Mouse (Mus musculus) heart, postnatal 36 days (tissue): ENCODE data around the gene Emd. TPM values are rescaled to one million over a fixed set of nuclear protein-coding genes. Genes with fewer than 3 reads are reported as not detected.

Source experiments
- DNase-seq, 2 experiments: peaks; one replicate each; pipeline ENCODE4 v3.0.0; 2021 to 2022
- intact Hi-C: fragments of 180-260 bp; cut with DNase I; formaldehyde crosslinking; loops from one replicate; pipeline ENCODE4 v1.15.1; 2025
- microRNA-seq, 2 experiments: library from miRNA; unstranded; fragments of <30 nt; microRNA quantifications; one replicate each; pipeline ENCODE4 v1.2.0; 2021; ENCODE audit warnings: borderline number of aligned reads in 2 of 2
- total RNA-seq, 2 experiments: library from RNA; stranded (reverse); gene quantifications; 2 replicates each; pipeline ENCODE4 v1.2.3; 2021

The Emd gene
- total RNA-seq, 2 experiments from 2014 or later: 28.2 to 34.0 TPM

DNA sequence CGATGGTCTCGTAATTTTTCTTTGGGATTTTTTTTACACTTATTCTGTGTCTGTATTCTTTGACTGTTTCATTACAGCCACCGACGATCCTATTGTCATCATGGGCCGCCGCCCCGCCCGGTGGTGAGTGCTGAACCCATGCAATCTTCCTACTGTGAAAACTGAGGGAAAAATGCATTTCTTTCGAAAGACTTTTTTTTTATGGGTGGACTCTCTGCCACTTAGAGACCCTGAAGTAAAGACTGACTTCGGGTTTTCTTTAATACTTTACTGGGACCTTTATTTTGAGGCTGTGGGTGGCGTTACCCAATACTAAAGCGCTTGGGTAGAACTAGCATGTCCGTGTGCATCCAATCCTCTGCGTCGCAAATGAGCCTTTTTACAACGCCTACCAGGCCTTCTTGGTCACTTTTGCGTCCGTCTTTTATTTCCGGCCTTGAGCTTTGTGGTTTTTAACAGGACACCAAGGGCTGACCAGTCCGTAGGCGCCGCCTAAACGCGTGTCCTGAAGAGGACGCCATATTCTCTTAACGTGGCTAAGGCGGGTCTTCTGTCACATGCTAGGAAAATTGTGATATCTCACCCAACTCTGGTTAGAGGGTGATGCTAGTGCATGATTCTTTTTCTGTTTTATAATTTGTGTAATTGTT is 16.5 kb downstream of the Emd start:
- intact Hi-C loops: no loop called here
- DNase-seq: peak; percentile 14 to 25

DNA sequence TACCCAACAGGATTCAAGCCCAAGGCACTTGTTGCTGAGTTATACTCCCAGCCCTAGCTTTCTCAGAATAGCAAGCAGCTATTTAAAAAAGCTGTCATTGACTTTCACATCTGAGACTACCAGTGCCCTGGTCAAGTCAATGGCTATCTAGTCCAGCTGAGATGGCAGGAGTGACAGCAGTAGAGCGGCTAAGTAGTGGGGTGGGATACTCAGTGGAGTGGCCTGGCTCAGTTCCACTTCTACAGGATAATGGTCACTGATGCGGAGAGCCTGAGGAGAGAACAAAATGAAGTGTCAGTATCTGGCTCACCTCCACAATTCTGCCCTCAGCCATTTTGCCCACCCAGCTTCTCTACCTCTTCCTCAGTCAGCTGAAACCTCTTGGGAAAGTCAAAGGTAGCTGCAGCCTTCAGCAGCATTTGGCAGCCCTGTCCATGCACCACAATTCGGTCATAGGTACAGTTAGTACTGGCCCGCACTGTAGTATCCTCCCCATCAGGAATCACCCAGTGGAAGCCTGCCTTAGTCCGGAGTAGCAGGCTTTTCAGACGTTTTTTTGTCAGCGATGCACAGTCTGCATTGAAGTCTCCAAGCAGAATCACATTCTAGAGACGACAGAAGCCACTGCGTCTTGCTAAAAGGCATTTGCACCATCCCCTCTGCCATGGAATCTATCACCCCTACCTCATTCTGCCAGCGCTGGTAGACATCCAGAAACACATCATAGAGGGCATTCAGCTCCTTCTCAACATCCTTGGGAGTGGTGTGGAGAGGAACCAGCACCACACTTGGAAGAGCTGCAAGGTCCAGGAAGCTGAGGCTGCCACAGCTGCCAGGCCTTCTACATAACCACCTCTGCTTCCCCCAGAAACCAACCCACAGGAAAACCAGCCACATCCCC is 19.2 kb downstream of the Emd start:
- no peak for DNase-seq
- intact Hi-C loops: no loop called here

DNA sequence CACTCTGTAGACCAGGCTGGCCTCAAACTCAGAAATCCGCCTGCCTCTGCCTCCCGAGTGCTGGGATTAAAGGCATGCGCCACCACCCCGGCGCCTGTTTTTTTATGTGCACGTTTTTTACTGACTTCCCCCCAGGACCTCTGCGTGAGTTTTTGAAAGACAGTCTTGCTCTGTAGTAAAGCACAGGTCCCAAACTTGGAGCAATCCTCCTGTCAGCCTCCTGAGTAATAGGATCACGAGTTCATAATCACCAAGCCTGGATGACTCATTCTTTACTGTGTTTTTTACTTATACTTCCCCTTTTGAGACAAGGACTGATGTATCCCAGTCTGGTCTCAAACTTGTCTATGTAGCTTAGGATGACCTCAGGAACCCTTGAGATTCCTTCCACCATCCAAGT is 23.4 kb downstream of the Emd start:
- no peak for DNase-seq
- intact Hi-C loops: no loop called here

DNA sequence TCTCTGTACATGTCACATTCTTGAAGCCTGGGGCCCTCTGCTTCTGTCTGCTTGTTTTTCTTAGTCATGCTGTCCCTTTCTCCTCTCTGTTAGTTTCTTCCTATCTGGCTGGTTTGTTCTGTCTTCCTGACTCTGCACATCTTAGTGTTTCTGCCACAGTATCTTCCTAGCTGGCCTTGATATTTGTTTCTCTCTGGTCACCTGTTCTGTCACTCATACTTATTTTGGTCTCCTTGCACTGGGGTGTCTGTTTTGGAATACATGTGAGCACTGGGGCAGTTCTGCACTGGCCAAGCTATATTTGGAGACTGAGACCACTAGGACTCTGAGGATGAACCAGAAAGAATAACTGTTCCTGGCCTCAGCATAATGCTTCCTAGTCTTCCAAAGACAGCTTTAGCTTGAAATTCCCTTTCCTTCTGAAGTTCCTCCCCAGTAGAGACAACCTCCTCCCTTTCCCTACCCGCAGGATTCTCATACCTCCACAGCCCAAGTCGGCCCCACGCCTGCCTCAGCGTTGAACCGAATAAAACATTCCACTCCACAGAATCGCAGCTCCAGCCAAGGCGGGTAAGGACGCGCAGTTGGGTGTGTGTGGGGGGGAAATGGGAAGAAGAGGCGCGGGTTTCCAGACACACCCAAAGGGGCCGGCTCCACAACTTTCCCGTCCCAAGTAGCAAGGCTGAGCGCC is 26.7 kb downstream of the Emd start:
- intact Hi-C loops: no loop called here

DNA sequence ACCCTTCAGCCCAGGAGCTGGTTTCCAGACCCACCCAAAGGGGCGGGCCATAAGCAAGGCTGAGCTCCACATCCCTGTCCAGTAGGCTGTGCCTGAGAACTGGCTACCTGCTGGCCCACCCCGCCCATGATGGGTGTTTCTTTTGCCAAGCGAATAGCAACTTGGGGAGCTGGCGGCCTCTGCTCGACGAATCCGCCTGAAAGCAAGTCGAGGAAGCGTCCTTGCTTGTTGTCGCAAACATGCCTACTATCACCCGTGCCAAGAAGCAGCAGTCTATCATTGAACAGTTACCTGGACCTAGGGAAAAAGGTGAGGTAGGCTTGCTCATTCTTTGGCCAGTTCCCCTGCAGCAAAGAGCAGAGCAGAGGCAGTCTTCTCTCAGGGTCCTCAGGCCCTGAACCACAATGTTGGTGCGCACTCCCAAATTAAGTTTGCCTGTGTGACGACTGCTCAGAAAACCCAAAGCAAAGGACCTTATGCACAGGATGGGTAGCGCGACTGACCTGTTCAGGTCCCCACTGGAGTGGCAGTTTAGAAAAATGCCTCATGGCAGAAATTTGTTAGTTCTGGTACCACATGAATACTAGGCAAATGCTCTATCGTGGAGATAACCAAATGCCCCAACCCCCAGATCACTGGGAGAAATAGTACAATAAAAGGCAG is 27.4 kb downstream of the Emd start, which contains the start of the genes Taz and Dnase1l1:
Gene Taz (plus strand): TSS at position 181 of the 663 bp plus-strand sequence.
Gene Dnase1l1 (minus strand): TSS at position 606 of the 663 bp plus-strand sequence.
- intact Hi-C loops: no loop called here
- DNase-seq: peak; percentile 72 to 73

More for the DNA sequence above, 26.7 kb downstream of the Emd start:
- DNase-seq: no peak

DNA sequence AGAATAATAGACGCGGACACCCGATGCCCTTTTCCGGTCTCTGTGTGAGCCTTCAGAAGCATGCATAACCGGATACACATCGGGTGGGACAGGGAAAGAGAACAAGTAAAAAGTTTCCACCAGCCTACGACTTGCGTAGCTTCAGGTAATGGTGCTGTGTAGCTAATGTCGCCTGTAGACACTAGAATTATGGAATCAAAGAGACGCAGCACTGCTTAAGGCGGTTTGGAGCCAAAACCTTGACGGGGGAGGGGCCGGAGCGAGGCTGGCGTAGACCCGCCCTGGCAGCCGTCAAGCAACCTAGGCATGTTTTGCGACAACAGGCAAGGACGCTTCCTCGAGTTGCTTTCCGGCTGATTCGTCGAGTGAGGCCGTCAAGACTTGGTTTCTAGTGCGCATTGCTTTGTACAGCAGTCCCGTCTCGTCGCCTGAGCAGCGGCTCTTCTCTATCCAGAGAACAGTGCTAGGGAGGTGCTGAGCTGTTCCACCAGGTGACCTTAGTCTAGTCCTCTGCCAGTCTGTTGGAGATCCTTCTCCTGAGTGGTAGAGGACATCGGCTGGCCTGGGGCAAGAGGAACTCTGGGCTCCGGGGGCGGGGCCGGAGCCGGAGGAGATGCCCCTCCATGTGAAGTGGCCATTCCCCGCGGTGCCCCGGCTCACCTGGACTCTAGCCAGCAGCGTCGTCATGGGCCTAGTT is 28.1 kb downstream of the Emd start:
- intact Hi-C loops: no loop called here

DNA sequence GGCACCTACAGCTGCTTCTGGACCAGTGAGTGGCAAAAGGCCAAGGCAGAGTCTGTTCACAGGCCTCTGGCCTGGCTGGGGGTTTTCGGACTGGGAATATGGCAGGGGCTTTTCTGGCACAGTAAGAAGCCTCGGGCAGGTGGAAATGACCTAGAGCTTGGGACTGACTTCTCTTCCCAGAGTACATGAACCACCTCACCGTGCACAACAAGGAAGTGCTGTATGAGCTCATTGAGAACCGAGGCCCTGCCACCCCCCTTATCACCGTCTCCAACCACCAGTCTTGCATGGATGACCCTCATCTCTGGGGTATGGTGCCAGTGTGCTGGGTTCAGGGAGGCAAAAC is 28.6 kb downstream of the Emd start:
- no peak for DNase-seq
- intact Hi-C loops: no loop called here

More for the DNA sequence above, 28.1 kb downstream of the Emd start:
- peak; percentile 79 to 82 for DNase-seq

DNA sequence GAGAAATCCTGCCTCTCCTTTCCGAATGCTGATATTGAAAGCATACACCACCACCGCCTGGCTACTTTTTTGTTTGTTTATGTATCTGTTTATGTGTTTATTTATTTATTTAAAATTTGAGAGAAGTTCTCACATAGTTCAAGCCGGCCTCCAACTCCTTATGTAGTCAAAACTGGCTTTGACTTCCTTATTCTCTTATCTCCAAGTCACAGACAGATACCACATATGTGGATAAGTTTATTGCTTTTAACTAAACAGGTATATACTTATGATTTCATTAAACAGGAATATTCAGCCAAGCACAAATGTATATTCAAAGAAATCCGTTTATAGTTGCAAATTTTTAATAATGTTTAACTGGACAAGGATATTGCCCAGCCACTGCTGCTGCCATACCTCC is 38.9 kb downstream of the Emd start:
- DNase-seq: no peak
- intact Hi-C loops: no loop called here

DNA sequence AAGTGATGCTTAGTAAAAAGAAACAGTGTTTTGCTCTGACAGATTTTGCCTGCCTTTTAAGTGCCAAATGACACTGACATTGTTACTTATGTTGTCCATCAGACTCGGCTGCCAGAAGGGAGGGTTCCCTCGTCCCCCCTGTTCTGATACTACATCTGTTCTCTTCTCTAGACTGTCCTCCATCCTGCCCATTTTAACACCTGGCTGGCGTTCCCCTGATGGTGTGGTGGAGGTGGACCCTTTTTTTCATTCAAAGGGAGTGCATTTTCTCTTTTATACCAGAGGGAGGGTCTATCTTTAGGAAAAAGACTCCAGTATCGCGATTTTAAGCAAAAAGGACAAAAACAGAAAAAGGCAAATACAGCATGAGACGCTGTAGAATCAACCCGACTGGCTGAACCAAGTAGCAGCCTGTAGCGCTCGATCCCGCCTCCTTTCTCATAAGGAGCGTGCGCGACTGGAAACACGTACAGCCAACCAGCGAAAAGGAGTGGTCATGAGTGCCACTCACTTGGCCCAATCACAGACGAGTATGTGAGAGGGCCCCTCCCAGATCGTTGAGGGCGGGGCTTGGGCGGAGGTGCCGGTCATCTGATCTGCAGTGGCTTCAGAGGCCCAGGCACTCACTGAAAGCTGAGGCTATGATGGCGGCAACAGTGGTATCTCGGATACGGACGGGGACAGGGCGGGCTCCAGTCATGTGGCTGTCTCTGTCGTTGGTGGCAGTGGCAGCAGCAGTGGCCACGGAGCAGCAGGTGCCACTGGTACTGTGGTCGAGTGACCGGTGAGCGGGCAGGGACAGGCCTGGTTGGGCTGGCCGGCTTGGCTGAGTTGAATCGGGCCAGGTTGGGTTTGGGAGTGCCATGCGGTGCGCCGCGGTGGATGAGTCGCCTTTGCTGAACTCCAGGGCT is 42.3 kb downstream of the Emd start, which contains the start of gene Atp6ap1:
Gene Atp6ap1 (plus strand): TSS at position 560 of the 911 bp plus-strand sequence.
- DNase-seq: peak; percentile 87 to 94
- intact Hi-C loops: no loop called here

DNA sequence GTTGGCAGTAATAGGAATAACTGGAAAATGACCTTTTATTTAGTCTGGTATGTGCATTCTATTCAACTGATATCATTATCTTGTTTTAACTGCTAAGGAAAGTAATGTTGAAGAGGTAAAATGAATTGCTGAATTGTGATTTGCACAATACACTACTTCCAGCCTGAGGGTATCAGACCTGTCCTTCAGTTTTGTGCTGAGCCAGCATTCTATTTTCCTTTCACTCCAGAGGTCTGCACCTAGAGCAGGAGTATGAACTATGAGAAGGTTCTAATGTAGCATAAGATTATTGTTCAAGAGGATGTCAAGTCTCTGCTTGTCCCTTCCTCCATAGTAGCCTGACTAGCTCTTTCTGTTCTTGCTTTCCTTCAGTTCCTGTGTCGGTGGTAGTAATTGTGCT is 43.9 kb downstream of the Emd start:
- intact Hi-C loops: no loop called here
- DNase-seq: no peak

DNA sequence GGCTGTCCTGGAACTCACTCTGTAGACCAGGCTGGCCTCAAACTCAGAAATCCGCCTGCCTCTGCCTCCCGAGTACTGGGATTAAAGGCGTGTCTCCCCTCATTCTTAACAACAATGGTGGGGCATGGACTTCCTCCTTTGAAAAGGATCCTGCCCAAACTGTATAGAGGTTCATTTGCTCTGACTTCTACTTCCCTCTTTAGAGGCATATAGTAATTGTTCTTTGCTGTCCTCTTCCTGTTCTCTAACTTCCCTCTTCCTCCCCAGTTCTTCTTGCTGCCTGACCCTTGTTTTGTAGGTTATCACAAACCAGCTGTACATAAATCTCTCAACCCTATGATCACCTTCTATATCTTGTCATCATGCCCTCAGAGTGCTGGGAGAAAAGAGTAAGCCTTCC is 45.2 kb downstream of the Emd start:
- no peak for DNase-seq
- intact Hi-C loops: no loop called here

DNA sequence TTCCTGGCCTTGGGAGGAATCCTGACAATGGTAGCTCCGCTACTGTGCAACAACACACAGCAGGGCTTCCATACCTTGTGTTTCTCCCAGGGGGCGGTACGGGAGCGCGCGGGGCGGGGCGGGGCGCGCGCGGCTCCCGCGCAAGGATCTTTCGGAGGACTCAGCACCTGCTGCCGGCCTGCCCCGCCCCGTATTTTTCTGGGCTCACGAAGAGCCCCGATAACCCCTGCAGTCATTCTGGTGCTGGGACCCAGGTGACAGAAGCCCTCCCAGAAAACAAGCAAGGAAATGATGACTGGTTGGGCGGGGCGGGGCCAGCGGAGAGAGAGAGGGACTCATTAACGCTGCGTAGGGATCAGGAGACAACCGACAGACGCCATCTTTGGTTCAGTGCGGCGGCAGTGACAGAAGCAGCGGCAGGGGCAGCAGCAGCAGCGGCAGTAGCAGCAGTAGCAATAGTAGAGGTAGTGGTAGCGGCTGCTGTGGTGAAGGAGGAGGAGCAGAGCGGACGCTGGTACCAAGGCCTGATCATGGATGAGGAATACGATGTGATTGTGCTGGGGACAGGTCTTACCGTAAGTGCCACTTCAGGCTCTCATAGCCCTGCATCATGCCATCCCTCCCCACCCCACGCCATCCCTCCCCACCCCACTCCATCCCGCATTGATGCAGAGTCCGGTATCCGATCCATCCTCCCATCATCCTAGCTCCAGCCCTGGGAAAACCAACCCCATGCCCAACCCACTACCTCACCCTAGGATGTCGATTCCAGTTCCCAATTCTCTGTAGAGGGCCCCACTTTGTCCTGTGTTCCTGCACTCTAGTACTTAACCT is 50.6 kb downstream of the Emd start, which contains the start of gene Gdi1:
Gene Gdi1 (plus strand): TSS at position 132 of the 834 bp plus-strand sequence.
- peak; percentile 75 to 84 for DNase-seq
- intact Hi-C loops: no loop called here

Small RNA genes lying within 50 kb of the gene (microRNA-seq; reads per million reads assigned to microRNA genes)
- 0 to 1.3 reads per million in 2 experiments for gene Mir7091

Other genes with a start within 250 kb of the Emd start
- gene Irak1, start 230.8 kb upstream of the Emd start, total RNA-seq: 10 to 100 TPM; 54.1 to 60.7 TPM
- not detected for gene Opn1mw, start 127.2 kb upstream of the Emd start, total RNA-seq
- gene Mecp2, start 119.3 kb upstream of the Emd start, total RNA-seq: 10 to 100 TPM; 30.5 to 36.2 TPM
- gene Tex28, start 86.8 kb upstream of the Emd start, total RNA-seq: not detected
- not detected for gene Tktl1, start 77.4 kb upstream of the Emd start, total RNA-seq
- gene Flna, start 4.9 kb upstream of the Emd start, total RNA-seq: 10 to 100 TPM; 88.3 to 97.0 TPM
- gene Rpl10, start 16.1 kb downstream of the Emd start, total RNA-seq: 100 to 1,000 TPM; 178 to 213 TPM
- 10 to 100 TPM; 48.4 to 51.9 TPM for gene Taz, start 27.2 kb downstream of the Emd start, total RNA-seq
- 10 to 100 TPM; 16.1 to 20.6 TPM for gene Dnase1l1, start 27.6 kb downstream of the Emd start, total RNA-seq
- gene Atp6ap1, start 42.4 kb downstream of the Emd start, total RNA-seq: 100 to 1,000 TPM; 130 to 135 TPM
- 10 to 100 TPM; 76.7 to 82.5 TPM for gene Gdi1, start 50.3 kb downstream of the Emd start, total RNA-seq
- gene Fam50a, start 58.3 kb downstream of the Emd start, total RNA-seq: 10 to 100 TPM; 24.5 to 29.5 TPM
- 1 to 10 TPM in 1 of 2 experiments, under 1 TPM in 1; 0.87 to 1.6 TPM for gene Plxna3, start 74.4 kb downstream of the Emd start, total RNA-seq
- 10 to 100 TPM; 28.3 to 28.8 TPM for gene Lage3, start 98.9 kb downstream of the Emd start, total RNA-seq
- 10 to 100 TPM; 67.7 to 70.3 TPM for gene Ubl4a, start 118.5 kb downstream of the Emd start, total RNA-seq
- 1 to 10 TPM; 4.9 to 5.7 TPM for gene Slc10a3, start 118.7 kb downstream of the Emd start, total RNA-seq
- gene Fam3a, start 138.6 kb downstream of the Emd start, total RNA-seq: 10 to 100 TPM; 18.6 to 18.8 TPM
- 10 to 100 TPM; 45.8 to 46.1 TPM for gene Ikbkg, start 138.6 kb downstream of the Emd start, total RNA-seq
- 1 to 10 TPM; 6.8 to 7.1 TPM for gene G6pdx, start 174.5 kb downstream of the Emd start, total RNA-seq
- gene Gm6880, start 226.7 kb downstream of the Emd start, total RNA-seq: not detected